Mouse (Mus musculus): ENCODE measurements around the gene Hrnr.

Gene Hrnr

DNA sequence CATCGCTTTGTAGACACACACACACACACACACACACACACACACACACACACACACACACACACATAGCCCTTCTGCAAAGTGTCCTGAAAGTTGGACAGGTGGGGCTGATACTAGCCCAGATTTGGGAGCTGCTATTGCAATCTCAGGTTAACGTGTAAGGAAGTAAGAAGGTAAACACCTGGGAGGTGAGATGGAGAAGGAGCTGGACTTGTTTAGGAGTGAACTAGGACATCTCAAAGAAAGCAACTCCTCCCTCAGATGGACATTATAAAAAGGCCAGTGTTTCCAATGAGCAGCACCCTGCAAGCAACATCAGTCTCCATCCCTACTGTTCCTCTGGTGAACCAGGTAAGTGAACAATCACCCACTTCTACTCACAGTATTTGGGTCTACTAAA is at the start of gene Hrnr:
Hrnr (plus strand) TSS at position 301 of the 400 bp plus-strand sequence.
- CTCF ChIA-PET, result no interaction called here

DNA sequence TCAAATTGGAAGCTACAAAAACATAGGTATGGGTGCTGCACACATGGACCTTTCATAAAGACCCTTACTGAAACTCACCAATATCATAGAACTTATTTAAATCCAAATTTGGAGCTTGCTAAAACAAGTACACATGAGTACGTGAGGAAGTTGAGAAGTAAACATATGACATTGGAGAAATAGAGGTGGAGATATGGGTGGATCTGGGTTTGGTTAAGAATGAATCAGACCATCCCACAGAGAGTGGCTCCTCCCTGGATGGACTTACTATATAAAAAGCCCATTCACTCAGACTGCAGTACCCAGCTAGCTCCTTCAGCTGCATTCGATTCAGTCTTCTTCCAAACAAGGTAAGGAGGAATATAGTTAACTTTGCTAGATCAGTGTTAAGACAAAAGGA is 46.3 kb upstream of the Hrnr start, which contains the start of gene Flg:
Flg (plus strand) TSS at position 301 of the 400 bp plus-strand sequence.
- CTCF ChIA-PET, result no interaction called here

DNA sequence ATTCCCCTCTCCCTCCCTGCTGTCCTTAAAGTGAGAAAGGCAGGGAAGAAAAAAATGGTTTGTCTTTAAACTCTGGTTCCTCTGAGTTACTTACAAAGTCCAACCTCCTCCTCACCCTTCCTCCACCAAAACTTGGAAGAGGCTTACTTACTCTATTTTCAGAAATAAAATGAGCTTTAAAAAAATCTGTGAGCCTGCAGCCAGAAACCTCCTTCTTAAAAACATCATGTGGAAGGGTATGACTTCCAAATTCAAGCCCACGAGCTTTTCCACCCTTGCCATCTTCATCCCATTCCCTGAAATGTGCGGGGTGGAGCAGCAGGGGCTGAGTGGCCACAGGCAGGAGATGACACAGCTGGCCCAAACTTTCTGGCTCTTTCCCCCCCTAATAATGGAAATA is 22.0 kb upstream of the Hrnr start:
- CTCF ChIA-PET, result no interaction called here

DNA sequence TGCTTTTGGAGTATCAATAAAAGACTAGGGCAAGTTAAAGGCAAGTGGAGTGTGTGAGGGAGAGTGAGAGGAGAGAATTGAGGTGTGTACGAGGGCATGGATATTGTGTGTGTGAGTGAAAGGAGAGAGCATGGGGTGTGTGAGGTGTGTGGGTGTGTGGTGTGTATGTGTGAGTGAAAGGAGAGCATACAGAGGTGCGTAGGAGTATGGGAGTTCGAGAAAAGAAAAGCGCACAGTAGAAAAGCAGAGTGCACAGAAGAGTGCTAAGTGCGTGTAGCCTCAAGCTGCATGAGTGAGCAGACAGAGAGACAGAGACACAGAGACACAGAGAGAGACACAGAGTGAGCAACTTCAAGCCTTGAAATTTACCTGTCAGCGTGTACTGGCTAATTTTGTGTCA is 19.7 kb upstream of the Hrnr start:
- CTCF ChIA-PET, result no interaction called here

DNA sequence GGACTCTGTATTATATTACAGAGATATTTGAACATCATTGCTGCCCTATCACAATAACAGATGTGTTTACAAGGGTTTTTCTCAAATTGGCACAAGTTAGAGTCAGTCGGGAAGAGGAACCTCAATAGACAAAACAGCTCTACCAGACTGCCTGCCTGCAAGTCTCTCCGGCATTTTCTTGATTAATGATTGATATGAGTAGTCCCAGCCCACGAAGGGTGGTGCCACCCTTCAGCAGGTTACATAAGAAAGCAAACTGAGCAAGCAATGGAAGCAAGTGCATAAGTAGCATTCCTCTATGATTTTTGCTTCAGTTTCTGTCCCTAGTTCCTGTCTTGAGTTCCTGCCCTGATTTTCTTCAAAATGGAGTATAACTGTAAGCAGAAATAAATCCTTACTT is 17.7 kb upstream of the Hrnr start:
- CTCF ChIA-PET, result no interaction called here

DNA sequence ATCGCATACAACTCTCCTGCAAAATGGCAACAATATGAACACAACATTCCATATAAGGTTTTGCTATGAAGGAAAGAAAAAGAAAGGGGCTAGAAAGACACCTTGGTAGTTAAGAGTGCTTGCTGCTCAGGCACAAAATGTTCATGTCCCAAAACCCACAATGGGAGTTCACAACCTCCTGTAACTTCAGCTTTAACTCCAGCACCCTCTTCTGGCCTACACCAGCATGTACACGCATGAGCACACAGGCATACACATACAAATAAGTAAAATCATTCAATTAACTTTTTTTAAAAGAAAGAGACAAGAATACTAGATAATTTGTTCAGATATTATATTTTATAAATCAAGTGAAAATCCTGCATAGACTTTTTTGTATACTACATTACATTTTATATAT is 13.4 kb upstream of the Hrnr start:
- CTCF ChIA-PET, result no interaction called here

DNA sequence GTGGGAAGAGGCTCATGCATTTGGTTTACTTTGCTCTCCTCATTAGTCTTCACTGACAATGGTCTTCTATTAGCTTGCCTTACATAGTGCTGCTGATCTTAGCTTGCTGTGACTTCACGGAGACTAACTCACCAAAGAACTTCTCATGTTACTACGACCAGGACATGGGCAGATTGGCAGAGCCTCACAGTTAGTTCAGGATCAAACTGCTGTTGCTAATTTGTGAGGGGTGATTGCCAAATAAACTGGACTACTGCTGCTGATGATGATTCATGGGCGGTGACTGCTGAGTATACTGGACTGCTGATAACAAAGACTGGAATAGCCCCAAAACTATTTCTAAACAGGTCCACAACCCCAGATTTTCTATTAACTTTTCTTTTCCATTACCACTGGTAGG is 8.2 kb upstream of the Hrnr start:
- CTCF ChIA-PET, result no interaction called here

DNA sequence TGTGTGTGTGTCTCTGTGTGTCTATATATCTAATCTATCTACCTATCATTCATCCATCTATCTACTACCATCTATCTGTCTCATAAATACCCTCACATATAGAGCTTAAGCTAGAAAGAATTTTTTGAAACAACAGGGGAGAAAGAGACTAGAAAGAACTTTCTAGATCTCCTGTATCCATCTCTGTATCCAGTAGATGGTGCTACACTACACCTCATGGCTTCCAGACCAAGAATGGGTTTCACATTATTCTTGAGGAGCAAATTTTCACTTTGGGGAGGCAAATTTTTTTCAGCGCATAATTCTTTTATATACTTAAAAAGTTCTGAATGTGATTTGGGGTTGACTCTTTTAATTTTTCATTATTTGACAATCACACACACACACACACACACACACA is 5.2 kb upstream of the Hrnr start:
- CTCF ChIA-PET, result no interaction called here

DNA sequence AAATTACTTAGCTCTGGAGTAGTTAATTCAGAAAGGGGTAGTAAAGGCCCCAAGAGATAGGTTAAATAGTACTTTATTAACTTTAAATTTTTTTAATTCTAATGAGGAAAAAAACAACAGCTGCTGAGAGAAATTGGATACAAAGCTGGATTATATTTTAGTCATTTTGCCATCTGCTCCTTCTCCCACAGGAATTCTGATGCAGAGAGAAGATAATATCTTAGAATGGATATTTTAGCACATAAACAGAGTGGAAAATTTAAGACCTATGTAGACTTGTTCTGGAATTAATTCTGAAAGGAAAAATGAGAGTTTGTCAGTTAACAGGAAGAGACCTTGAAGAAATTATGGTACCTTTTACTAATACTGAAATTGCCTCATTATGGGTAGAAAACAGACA is 18.2 kb downstream of the Hrnr start:
- CTCF ChIA-PET, result no interaction called here

DNA sequence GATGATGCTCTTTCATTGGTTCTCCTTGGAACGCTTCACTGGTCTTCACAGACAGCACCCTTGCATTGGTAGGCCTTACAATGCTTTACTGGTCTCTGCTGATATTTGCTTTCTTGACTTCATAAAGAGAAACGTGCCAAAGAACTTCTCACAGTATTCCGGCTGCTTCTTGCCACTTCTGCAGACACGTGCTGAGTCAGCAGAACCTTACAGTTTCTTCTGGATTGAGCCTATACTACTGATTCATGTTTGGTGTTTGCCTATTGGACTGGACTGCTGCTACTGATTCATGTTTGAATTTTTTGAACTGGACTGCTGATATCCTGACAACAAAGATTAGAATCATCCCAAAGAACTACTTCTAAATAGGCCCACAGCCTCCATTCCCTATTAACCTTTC is 20.5 kb downstream of the Hrnr start:
- CTCF ChIA-PET, result no interaction called here

DNA sequence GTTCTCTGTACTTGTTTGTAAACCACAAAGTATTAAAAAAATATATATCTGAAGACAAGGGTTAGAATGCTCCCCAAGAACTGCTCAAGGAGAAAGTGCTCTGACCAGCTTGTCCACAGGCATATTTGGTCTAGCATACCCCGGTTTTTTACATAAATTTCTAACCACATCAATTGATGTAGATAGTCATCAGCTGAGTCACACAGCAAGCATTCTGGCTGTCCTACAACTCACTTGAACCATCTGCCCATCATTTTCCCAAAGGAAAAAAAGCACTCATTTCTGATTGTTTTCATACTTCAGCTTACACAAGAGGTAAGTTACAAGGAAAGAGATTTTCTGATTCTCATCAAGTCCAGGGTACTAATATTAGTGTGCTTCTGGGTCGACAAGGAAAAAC is 27.3 kb downstream of the Hrnr start:
- CTCF ChIA-PET, result no interaction called here

DNA sequence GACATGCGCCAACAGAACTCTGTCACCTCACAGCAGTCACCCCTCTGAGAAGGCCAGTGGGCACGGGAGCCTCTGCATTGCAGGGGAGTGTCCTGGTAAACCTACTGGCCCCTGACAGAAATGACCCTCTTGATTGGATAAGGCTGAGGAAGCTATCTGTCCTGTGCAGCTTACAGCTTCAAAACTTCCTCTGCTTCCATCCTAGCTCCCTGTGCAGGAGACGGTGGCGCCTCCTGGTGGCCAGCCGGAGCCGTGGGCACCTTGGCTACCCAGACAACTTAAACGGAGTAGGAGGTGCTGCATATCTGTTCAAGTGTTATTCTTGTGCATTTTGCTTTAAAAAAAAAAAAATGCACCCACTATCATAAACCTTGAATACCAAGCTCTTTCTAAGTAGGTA is 40.5 kb downstream of the Hrnr start:
- CTCF ChIA-PET, result interaction anchor here (0.6 to 0.7 kb wide), 2 partner anchors 39 to 1476 kb away, joined by 3 to 4 read pairs; no protein-coding TSS in a partner anchor

DNA sequence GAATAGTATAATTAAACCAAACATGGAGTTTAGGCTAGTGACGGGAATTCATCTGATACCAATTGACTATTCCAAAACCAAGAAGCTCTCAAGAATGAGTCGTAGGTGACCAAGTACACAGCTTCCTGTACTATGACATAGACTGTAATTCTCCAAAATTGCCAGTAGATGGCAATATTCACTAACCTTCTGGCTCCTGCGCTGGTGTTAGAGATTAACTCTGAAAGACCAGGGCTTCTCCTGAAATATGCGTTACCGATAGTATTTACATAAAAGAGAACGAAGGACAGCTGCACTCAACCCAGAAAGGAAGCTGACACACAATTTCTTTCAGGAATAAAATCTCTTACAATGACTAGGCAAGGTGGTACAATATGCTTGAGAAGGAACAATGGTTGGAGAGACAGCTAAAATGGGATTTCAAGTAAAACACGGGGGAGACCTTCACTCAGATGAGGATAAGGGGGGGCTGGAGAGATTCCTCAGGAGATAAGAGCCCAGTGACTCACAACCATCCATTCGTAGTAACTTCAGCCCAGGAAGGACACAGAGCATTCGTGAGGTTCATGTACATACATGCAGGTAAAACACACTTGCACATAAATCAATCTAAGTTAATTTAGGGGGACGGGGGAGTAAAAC is 42.5 kb downstream of the Hrnr start:
- CTCF ChIA-PET, result interaction anchor here (0.7 to 1.0 kb wide), 2 partner anchors 245 to 1142 kb away, joined by 3 read pairs; no protein-coding TSS in a partner anchor

DNA sequence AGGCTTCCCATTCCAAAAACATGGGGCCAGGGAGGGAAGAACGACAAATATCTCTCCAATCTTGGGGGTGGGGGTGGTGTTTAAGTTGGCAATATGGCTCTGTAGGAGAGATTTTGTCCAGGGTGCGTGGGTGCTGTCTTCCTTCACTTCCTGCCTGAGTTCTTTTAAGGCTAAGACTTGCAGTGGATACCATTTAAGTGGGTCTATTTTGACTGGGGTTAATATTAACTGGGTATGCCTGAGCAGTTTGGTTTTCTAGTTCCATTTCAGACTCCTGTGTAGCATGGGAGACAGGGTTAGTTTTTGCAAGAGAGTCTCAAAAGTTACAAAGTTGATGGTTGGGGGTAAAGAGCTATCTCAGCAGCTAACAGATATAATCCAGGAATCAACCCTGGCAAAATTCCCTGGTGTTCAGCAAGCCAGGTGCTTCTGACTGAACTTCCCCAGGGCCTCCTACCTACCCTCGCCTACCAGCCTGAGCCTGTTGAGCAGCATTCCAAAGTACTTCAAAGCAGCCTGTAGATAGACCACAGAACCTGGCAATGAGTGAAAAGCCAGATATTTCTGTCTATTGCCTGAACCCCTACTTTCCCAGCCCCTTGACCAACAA is 47.5 kb downstream of the Hrnr start:
- CTCF ChIA-PET, result no interaction called here

DNA sequence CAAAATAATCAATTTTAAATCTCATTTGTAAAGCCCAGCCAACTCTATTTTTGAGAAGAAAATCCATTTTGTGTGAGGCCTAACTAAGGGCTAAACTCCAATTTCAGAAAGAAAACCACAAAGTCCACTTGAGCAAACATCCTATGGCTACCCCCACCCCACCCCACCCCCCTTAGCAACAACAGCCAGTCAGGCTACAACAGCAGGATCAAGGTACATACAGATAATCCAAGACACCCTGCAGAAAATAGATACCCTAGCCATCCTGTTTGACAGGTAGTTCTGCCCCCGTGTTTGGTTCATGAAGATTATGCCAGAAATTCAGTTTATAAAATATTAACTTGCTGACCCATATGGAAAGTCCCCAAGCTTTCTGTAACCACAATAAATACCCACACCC is 48.6 kb downstream of the Hrnr start:
- CTCF ChIA-PET, result no interaction called here

DNA sequence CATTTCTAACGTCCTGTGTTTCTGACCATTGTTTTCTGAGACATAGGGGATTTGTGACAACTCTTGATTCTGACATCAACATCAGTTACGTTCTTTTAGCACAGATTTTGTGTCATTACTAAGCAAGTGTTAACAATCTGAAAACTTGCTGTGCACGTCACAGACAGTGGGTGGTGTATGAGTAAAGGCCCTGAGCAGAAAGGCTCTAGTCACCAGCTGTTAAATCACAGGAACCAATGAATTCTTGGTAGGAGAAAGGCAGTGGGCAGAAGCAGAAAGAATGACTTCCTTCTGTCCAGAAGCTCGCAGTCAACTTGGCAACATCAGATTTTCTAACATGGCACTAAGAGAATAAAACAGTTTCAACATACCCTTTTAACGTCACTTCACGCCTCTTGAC is 53.9 kb downstream of the Hrnr start:
- CTCF ChIA-PET, result no interaction called here

DNA sequence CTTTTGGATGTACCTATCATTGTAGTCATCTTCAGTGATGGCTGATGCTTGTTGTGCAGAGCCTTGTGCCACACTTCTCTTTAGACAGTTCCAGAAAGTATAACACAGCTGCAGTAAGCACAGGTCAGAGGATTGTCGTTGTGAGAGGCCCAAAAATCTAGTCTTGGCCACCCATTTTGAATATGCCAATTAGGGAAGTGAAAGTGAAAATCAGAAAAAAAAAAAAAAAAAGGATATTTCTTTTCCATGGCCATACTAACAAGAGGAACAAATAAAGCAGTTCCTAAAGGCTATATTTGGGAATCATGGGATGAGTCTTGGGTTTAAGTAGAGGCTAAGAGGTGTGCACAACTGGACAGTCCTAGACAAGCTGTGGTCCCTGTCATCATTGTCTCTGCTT is 55.6 kb downstream of the Hrnr start:
- CTCF ChIA-PET, result no interaction called here

DNA sequence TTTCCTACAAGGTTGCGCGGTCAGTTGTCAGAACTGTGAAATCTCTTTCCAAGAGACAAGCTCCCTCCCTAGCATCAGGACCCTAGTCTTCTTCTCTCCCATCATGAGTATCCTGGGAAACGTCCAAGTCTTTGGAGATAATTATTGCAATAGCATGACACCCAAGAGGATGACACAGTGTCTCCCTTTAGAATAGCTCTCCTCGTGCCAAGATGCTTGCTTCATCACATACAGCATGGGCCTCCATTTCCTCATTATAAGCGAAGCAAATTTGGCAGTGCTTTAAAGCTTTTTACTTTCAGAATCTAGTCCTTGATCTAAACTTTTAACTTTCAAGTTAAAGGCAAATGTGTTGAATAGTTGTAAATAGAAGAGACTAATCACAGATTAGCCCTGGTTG is 56.1 kb downstream of the Hrnr start:
- CTCF ChIA-PET, result no interaction called here

DNA sequence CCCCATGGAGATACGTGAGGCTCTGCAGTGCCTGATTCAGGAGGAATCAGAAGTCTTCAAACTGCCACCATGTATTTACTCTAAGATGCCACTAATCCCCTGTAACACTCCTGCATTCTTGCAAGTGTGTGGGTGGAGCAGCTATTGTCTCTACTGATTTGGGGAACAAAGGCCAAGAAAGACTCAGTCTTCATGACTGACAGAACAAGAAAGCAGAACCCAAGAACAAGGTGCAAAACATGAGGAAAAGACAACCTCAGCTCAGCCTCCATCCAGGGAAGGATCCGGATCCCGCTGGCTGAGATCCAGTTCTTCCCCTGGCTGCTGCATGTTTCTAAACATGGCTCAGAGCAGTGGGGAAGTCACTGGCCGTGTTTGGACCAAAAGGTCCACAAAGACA is 58.6 kb downstream of the Hrnr start:
- CTCF ChIA-PET, result no interaction called here
